Mouse (Mus musculus) CH12.LX (cell line): ENCODE measurements around the gene Ndufa8.

Experiments used
- BHLHE40 ChIP-seq: IDR thresholded peaks from 2 replicates; pipeline ENCODE4 v1.6.1; 2011; ENCODE audit warnings: mild to moderate bottlenecking, low read depth, low read length, improper control_type of control experiment
- CTCF ChIP-seq, 2 experiments: IDR thresholded peaks in 1 of 2; conservative IDR thresholded peaks in 1 of 2; 2 replicates each; pipeline ENCODE4 v1.5.1; 2011 to 2012; ENCODE audit warnings: low read depth in 2 of 2, low read length in 2 of 2, improper control_type of control experiment in 1 of 2, inconsistent platforms in 1 of 2, mild to moderate bottlenecking in 1 of 2, moderate library complexity in 1 of 2
- E2F4 ChIP-seq: IDR thresholded peaks from 2 replicates; pipeline ENCODE4 v1.6.1; 2011; ENCODE audit warnings: low read depth, low read length, improper control_type of control experiment; ENCODE audit not compliant: insufficient replicate concordance
- JUND ChIP-seq: conservative IDR thresholded peaks from 2 replicates; pipeline ENCODE4 v1.6.1; 2011; ENCODE audit warnings: low read depth, low read length, improper control_type of control experiment
- MAX ChIP-seq: IDR thresholded peaks from 2 replicates; pipeline ENCODE4 v1.6.1; 2011; ENCODE audit warnings: low read length, improper control_type of control experiment
- MAZ ChIP-seq: IDR thresholded peaks from 2 replicates; pipeline ENCODE4 v1.6.1; 2012; ENCODE audit warnings: low read depth, mild to moderate bottlenecking, inconsistent platforms, low read length, improper control_type of control experiment, moderate library complexity
- NELFE ChIP-seq: IDR thresholded peaks from 2 replicates; pipeline ENCODE4 v1.6.1; 2011; ENCODE audit warnings: low read depth, low read length, improper control_type of control experiment
- PAX5 ChIP-seq: IDR thresholded peaks from 2 replicates; pipeline ENCODE4 v1.6.1; 2012; ENCODE audit warnings: low read length, inconsistent platforms, mixed read lengths
- POLR2A ChIP-seq: IDR thresholded peaks from 2 replicates; pipeline ENCODE4 v1.6.1; 2011; ENCODE audit warnings: low read depth, mild to moderate bottlenecking, improper control_type of control experiment, low read length
- RCOR1 ChIP-seq: conservative IDR thresholded peaks from 2 replicates; pipeline ENCODE4 v1.6.1; 2012; ENCODE audit warnings: low read depth, mild to moderate bottlenecking, inconsistent platforms, low read length, improper control_type of control experiment
- TBP ChIP-seq: conservative IDR thresholded peaks from 2 replicates; pipeline ENCODE4 v1.6.1; 2011; ENCODE audit warnings: low read depth, low read length, improper control_type of control experiment
- UBTF ChIP-seq: IDR thresholded peaks from 2 replicates; pipeline ENCODE4 v1.6.1; 2012; ENCODE audit warnings: low read depth, mild to moderate bottlenecking, inconsistent platforms, low read length, improper control_type of control experiment, moderate library complexity
- ZKSCAN1 ChIP-seq: IDR thresholded peaks from 2 replicates; pipeline ENCODE4 v1.6.1; 2012; ENCODE audit warnings: low read depth, inconsistent platforms, low read length, improper control_type of control experiment, borderline replicate concordance
- ZMIZ1 ChIP-seq: IDR thresholded peaks from 2 replicates; pipeline ENCODE4 v1.6.1; 2012; ENCODE audit warnings: low read depth, mild to moderate bottlenecking, inconsistent platforms, low read length, improper control_type of control experiment

DNA sequence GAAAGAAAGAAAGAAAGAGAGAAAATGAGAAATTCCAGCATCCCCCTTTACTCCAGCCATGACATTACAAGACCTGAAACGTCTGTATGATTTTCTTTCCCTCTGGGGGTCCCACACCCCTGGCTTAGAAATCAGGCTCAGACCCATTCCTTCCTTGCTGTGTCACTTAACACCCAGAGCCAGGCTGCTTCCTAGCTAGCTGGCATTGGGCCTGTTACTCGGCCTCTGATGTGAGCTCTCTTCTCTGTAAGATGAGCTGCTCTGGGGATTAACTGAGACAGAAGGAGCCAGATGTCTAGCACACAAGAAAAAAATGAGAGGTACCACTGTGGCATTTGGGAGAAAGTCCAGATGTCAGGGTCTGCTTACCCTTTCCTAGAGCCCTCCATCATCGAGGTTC is 7.0 kb upstream of the Ndufa8 start:
- no peak for TF ChIP-seq TBP
- TF ChIP-seq CTCF (conservative IDR thresholded peaks at IDR 0.05 in 1 of 2, IDR thresholded peaks at IDR 0.05 in 1 of 2; ENCODE audit: low read depth in 2 of 2, low read length in 2 of 2): no peak
- TF ChIP-seq ZMIZ1: no peak
- no peak for TF ChIP-seq JUND
- TF ChIP-seq PAX5: no peak
- no peak for TF ChIP-seq MAX
- no peak for TF ChIP-seq UBTF
- TF ChIP-seq ZKSCAN1: no peak
- no peak for TF ChIP-seq E2F4
- no peak for TF ChIP-seq RCOR1
- no peak for TF ChIP-seq MAZ
- TF ChIP-seq POLR2A: no peak
- TF ChIP-seq BHLHE40: no peak
- no peak for TF ChIP-seq NELFE
